In genomic region chr3:89315195-89315929, GRCm38 (mm10) we compare ENCODE assay signal across 8 mouse cellular contexts. TPM values are rescaled to one million over a fixed set of nuclear protein-coding genes. Genes with fewer than 3 reads are reported as not detected.
A peak's percentile ranks its signal among the peaks of the same experiment; 100 is the strongest.
DNase-seq lines count a peak whose midpoint lies in the region; ATAC-seq and TF ChIP-seq lines count a peak whose summit lies in the region.

No protein-coding gene starts in this region.

- H3K4me3 ChIP-seq in embryonic facial prominence, embryonic 10.5 days = peak overlapping the region; percentile 58
- peak overlapping the region; percentile 38 for H3K4me3 ChIP-seq in liver, embryonic 11.5 days (ENCODE audit: low read depth, low read length)
- no peak overlapping the region for H3K4me3 ChIP-seq in myocyte
- H3K4me3 ChIP-seq in testis, adult 2 months (ENCODE audit: control insufficient read depth, low read depth, low read length) = no peak overlapping the region; the same call in 1 of the 2 replicates

- 5% methylated on average over 26 of the region's 26 CpGs for WGBS in embryonic facial prominence, embryonic 10.5 days
- 9% methylated on average over 24 of the region's 26 CpGs for WGBS in liver, embryonic 11.5 days

- no peak; the same call in 1 of the 2 replicates for ATAC-seq in liver, embryonic 11.5 days (replicated peaks; ENCODE audit: low FRiP score)

- H3K27ac ChIP-seq in embryonic facial prominence, embryonic 10.5 days (replicated peaks) = peak overlapping the region; percentile 75
- no peak overlapping the region for H3K27ac ChIP-seq in liver, embryonic 11.5 days (ENCODE audit: low read depth, low read length)
- H3K27ac ChIP-seq in testis, adult 2 months (ENCODE audit: control insufficient read depth, insufficient read depth, low read depth, low read length) = no peak overlapping the region

- peaks cover 51% of the 10 kb centered on the region for H3K27me3 ChIP-seq in embryonic facial prominence, embryonic 10.5 days (replicated peaks; ENCODE audit: low read depth, poor library complexity, severe bottlenecking)
- peaks cover 46% of the 10 kb centered on the region for H3K27me3 ChIP-seq in liver, embryonic 11.5 days (replicated peaks; ENCODE audit: control insufficient read depth, insufficient read depth, low read length)
- H3K27me3 ChIP-seq in myocyte (ENCODE audit: control insufficient read depth, insufficient read depth, insufficient read length) = peaks cover 15% of the 10 kb centered on the region
- no peaks in the 10 kb centered on the region for H3K27me3 ChIP-seq in testis, adult 2 months (ENCODE audit: control insufficient read depth, insufficient read depth, low read length)

- H3K9ac ChIP-seq in liver, embryonic 11.5 days (ENCODE audit: low read depth, low read length) = peak overlapping the region; percentile 2; the same call in 1 of the 2 replicates

- H3K4me1 ChIP-seq in embryonic facial prominence, embryonic 10.5 days = peaks cover 61% of the 10 kb centered on the region
- peaks cover 20% of the 10 kb centered on the region for H3K4me1 ChIP-seq in liver, embryonic 11.5 days (replicated peaks; ENCODE audit: control insufficient read depth, insufficient read depth, low read length)
- H3K4me1 ChIP-seq in testis, adult 2 months (ENCODE audit: control insufficient read depth, insufficient read depth, low read length) = peaks cover 44% of the 10 kb centered on the region

- H3K36me3 ChIP-seq in embryonic facial prominence, embryonic 10.5 days (replicated peaks) = no peaks in the 10 kb centered on the region
- H3K36me3 ChIP-seq in liver, embryonic 11.5 days (ENCODE audit: control insufficient read depth, insufficient read depth, low read length) = no peaks in the 10 kb centered on the region
- no peaks in the 10 kb centered on the region for H3K36me3 ChIP-seq in myocyte (ENCODE audit: control insufficient read depth, insufficient read depth)
- no peaks in the 10 kb centered on the region for H3K36me3 ChIP-seq in testis, adult 2 months (ENCODE audit: control insufficient read depth, insufficient read depth, low read length)

- peak; percentile 63 for DNase-seq in CD4-positive helper T cell, adult 2 months (ENCODE audit: low read depth, low spot score)
- DNase-seq in adrenal gland, postnatal 10 days = peak; percentile 88
- peak; percentile 92 for DNase-seq in embryonic facial prominence, embryonic 10.5 days (ENCODE audit: low spot score)
- peak; percentile 70 to 71 for DNase-seq in heart, adult 9 months (ENCODE audit: low spot score in 2 of 2)
- DNase-seq in kidney, adult 9 months = peak; percentile 79
- peak; percentile 85 for DNase-seq in liver, embryonic 11.5 days (ENCODE audit: low spot score)

- no peaks in the 10 kb centered on the region; the same call in 1 of the 2 replicates for H3K9me3 ChIP-seq in embryonic facial prominence, embryonic 10.5 days
- no peaks in the 10 kb centered on the region for H3K9me3 ChIP-seq in liver, embryonic 11.5 days (ENCODE audit: control insufficient read depth, low read length)

- H3K4me2 ChIP-seq in liver, embryonic 11.5 days = peak overlapping the region; percentile 61
- peak overlapping the region; percentile 74 for H3K4me2 ChIP-seq in myocyte (ENCODE audit: low read depth)

- no peak overlapping the region for H3ac ChIP-seq in myocyte (ENCODE audit: control insufficient read depth, insufficient read length)

- TF ChIP-seq CTCF in testis, adult 2 months (IDR thresholded peaks at IDR 0.05; ENCODE audit: control insufficient read depth, insufficient read depth, insufficient replicate concordance, low read depth, low read length) = peak; percentile 99

- H3K79me2 ChIP-seq in myocyte (ENCODE audit: control insufficient read depth, insufficient read depth) = no peaks in the 10 kb centered on the region

- peak; percentile 45 for TF ChIP-seq POLR2A in myocyte (IDR thresholded peaks at IDR 0.05; ENCODE audit: insufficient read length, low read depth)
- no peak for TF ChIP-seq POLR2A in testis, adult 2 months (IDR thresholded peaks at IDR 0.05; ENCODE audit: control insufficient read depth, low read depth, low read length)

TF ChIP-seq in myocyte, 11 proteins besides CTCF, POLR2A, EP300 and RAD21:
- no peak for TF ChIP-seq E2F4 (IDR thresholded peaks at IDR 0.05; ENCODE audit: insufficient read depth)
- TF ChIP-seq TCF12 (IDR thresholded peaks at IDR 0.05; ENCODE audit: insufficient read depth, poor library complexity, severe bottlenecking) = no peak
- no peak for TF ChIP-seq REST (IDR thresholded peaks at IDR 0.05; ENCODE audit: insufficient read depth, insufficient read length)
TF ChIP-seq in myocyte: peak in this region for 0.

RNA-seq across cellular contexts. Expression of gene Efna3, which starts 7.4 kb away (rescaled TPM):
- total RNA-seq in adrenal gland, postnatal 10 days (2021) = under 1 TPM; 0.51 to 0.73 TPM
- 4.5 and 6.8 TPM in 2 replicates for polyA plus RNA-seq in embryonic facial prominence, embryonic 10.5 days (2016; fragmentation: Nextera tagmentation; extraction: Ambion mirVana)
- polyA plus RNA-seq in liver, embryonic 11.5 days (2014; fragmentation: Nextera tagmentation; extraction: Ambion mirVana) = 2.1 and 3.9 TPM in 2 replicates
- 1.8 TPM for polyA plus RNA-seq in myocyte (2012; fragmentation: generic; extraction: Trizol)
- 9.9 and 13.3 TPM in 2 replicates for polyA plus RNA-seq in testis, adult 2 months (2012; rRNA removed)

RNA-seq across cellular contexts. Expression of gene Efna4, which starts 22.5 kb away (rescaled TPM):
- total RNA-seq in adrenal gland, postnatal 10 days (2021) = 1 to 10 TPM; 1.7 to 2.2 TPM
- 37.3 and 40.8 TPM in 2 replicates for polyA plus RNA-seq in embryonic facial prominence, embryonic 10.5 days (2016; fragmentation: Nextera tagmentation; extraction: Ambion mirVana)
- polyA plus RNA-seq in liver, embryonic 11.5 days (2014; fragmentation: Nextera tagmentation; extraction: Ambion mirVana) = 6.5 and 6.9 TPM in 2 replicates
- polyA plus RNA-seq in myocyte (2012; fragmentation: generic; extraction: Trizol) = 5.4 TPM
- polyA plus RNA-seq in testis, adult 2 months (2012; rRNA removed) = 1.1 and 1.6 TPM in 2 replicates

RNA-seq across cellular contexts. Expression of gene Efna1, which starts 34.4 kb away (rescaled TPM):
- 10 to 100 TPM; 25.0 to 34.3 TPM for total RNA-seq in adrenal gland, postnatal 10 days (2021)
- 26.7 and 27.2 TPM in 2 replicates for polyA plus RNA-seq in embryonic facial prominence, embryonic 10.5 days (2016; fragmentation: Nextera tagmentation; extraction: Ambion mirVana)
- 11.4 and 11.8 TPM in 2 replicates for polyA plus RNA-seq in liver, embryonic 11.5 days (2014; fragmentation: Nextera tagmentation; extraction: Ambion mirVana)
- 8.2 TPM for polyA plus RNA-seq in myocyte (2012; fragmentation: generic; extraction: Trizol)
- polyA plus RNA-seq in testis, adult 2 months (2012; rRNA removed) = 1.1 and 1.7 TPM in 2 replicates

RNA-seq across cellular contexts. Expression of gene Adam15, which starts 34.4 kb away (rescaled TPM):
- total RNA-seq in adrenal gland, postnatal 10 days (2021) = 10 to 100 TPM; 62.8 to 68.9 TPM
- polyA plus RNA-seq in embryonic facial prominence, embryonic 10.5 days (2016; fragmentation: Nextera tagmentation; extraction: Ambion mirVana) = 30.5 and 34.2 TPM in 2 replicates
- polyA plus RNA-seq in liver, embryonic 11.5 days (2014; fragmentation: Nextera tagmentation; extraction: Ambion mirVana) = 19.5 and 23.2 TPM in 2 replicates
- 78.4 TPM for polyA plus RNA-seq in myocyte (2012; fragmentation: generic; extraction: Trizol)
- 39.7 and 51.1 TPM in 2 replicates for polyA plus RNA-seq in testis, adult 2 months (2012; rRNA removed)

RNA-seq across cellular contexts. Expression of gene Slc50a1, which starts 45.0 kb away (rescaled TPM):
- total RNA-seq in adrenal gland, postnatal 10 days (2021) = 10 to 100 TPM; 46.7 to 53.1 TPM
- 27.2 and 34.2 TPM in 2 replicates for polyA plus RNA-seq in embryonic facial prominence, embryonic 10.5 days (2016; fragmentation: Nextera tagmentation; extraction: Ambion mirVana)
- polyA plus RNA-seq in liver, embryonic 11.5 days (2014; fragmentation: Nextera tagmentation; extraction: Ambion mirVana) = 25.3 and 31.5 TPM in 2 replicates
- polyA plus RNA-seq in myocyte (2012; fragmentation: generic; extraction: Trizol) = 48.7 TPM
- polyA plus RNA-seq in testis, adult 2 months (2012; rRNA removed) = 9.7 and 12.7 TPM in 2 replicates

Comparison
In these comparisons a context has a peak if more than half of its experiments do, and no peak if none do; other contexts are left out.
1. H3K4me3 ChIP-seq: peak in embryonic facial prominence, embryonic 10.5 days (single experiment) and liver, embryonic 11.5 days (single experiment); none in myocyte (single experiment) and testis, adult 2 months (single experiment).
2. Peak in every context shown above with its lines, with median percentiles within 50 percentile points of each other: DNase-seq.